Mouse (Mus musculus) gastrocnemius, postnatal 4 days (tissue): ENCODE results near the gene Fuca1. TPM values are rescaled to one million over a fixed set of nuclear protein-coding genes. Genes with fewer than 3 reads are reported as not detected.
"Not testable (repeated sequence)": the region's sequence is repeated elsewhere in the genome, so short reads cannot be mapped to it uniquely, and the experiment has no call there.

Source experiments
- DNase-seq, 2 experiments: peaks; one replicate each; pipeline ENCODE4 v3.0.0; 2021 to 2022; ENCODE audit warnings: low spot score in 2 of 2, mixed read lengths in 2 of 2
- total RNA-seq, 2 experiments: library from RNA; stranded (reverse); gene quantifications; 2 replicates each; pipeline ENCODE4 v1.2.3; 2021

The Fuca1 gene
- total RNA-seq, 2 experiments from 2014 or later = 46.6 to 46.7 TPM

DNA sequence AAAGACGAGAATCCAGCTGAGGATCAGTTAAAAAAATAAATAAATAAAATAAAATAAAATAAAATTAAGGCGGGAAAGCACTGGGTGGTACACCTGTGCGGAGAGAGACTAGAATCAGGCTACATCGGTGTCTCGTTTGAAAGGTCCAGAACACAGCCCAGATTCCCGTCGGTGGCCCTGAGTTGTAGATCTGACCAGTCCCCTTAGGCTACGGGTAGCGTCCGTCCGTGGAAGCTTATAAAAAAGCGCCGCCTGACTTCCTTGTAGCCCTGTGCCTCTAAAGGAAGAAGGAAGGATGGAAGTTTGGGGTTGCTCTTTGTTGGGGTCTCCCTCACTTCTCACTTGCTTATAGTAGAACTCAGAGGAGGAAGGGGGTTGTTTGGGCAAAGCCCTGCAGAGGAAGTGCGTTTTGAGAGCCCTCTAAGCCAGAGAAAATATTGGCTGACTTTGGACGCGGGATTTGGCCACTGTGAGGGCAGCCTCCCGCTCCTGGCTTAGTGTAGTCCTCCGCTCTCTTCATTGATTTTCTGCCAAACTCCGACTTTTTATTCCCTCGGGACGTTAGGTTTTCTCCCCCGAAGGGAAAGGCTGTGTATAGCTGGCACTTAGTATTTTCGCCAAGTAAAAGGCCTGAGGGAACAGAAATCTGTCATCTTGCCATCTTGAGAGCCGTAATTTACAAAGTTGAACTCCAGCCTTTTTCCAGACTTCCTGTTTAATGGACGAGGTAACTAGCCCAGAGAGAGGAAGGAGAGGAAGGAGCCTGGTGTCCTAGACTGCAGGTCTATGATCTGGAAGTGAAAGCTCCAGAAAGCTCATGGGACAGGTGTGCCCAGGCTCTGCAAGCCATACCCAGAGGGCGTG is 954 bp downstream of the Fuca1 start:
- DNase-seq = no peak

DNA sequence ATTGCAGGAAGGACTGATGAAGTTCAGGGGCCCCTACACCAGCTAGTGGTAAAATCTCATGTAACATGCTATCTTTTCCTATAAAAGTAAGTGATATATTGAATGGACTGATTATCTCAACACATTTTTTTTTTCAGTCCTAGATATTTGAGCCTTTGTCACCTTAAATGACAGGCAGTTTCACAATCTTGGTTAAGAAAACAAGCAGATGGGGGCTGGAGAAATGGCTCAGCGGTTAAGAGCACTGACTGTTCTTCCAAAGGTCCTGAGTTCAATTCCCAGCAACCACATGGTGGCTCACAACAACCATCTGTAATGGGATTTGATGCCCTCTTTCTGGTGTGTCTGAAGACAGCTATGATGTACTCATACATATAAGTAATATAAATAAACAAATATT is 1.7 kb downstream of the Fuca1 start:
- no peak for DNase-seq

- DNase-seq = no peak
Observed at GRCm38 (mm10) chr4:135924418-135924817, 3.9 kb downstream of the Fuca1 start.

GRCm38 (mm10) chr4:135925341-135925740 is 4.8 kb downstream of the Fuca1 start:
- DNase-seq = no peak

DNA sequence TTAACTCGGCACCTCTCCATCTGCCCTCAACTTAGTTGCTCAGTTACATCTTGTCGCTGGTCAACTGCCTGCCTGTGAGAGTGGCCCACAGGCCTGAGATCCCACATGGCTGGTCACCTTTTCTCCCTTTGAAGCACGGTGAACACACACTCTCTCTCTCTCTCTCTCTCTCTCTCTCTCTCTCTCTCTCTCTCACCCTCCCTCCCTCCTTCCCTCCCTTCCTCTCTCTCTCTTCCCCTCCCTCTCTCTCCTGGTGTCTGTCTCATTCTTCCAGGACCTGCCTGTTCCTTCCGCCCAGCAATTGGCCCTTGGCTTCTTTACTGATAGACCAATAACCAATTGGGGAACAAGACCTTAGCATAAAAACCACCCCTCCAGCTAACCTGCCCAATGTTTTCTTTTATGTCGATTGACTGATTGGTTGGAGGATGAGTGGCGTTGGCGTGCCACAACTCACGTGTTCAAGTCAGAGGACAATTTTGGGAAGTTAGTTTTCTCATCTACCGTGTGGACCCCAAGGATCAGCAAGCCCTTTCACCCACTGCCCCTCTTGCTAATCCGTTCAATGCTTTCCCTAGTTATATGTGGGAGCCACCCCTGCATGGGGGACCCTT is 5.8 kb downstream of the Fuca1 start:
- DNase-seq = no peak

DNA sequence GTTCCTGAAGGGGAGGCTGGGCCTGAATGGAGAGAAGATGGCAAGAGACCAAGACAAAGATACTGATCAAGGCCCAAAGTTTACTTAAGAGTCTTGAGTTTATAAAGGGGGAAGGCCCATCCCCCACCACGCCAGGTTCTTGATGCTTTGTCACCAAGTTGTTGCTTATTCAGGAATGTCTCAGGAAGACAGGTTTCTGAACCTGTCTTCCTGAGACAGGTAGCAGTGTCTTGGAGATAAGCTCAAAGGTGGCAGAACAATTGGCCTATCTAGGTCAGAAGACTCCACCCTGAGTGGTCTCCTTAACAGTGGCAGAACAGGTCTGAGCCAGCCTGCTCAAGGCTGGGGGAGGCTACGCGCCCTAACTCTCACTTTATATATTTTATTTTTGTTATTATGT is 6.3 kb downstream of the Fuca1 start:
- DNase-seq = no peak

DNA sequence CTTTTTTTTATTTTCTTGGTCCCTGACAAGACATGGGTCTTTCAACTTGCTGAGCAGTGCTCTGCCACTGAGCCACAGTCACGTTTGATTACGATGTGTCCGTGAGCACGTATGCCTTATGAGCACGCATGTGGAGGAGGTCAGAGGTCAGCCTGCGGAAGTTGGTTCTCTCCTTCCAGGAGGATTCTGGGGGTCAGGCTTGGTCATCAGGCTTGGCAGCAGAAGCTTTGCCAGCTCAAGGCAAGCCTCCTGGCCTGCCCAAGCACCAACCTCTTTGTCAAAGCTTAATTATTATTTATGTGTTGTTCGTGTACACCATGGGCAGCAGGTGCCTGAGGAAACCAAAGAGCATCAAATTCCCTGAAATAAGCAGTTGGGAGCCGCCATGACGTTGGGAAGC is 7.8 kb downstream of the Fuca1 start:
- DNase-seq = no peak

GRCm38 (mm10) chr4:135929405-135929804 is 8.9 kb downstream of the Fuca1 start:
- no peak for DNase-seq

DNA sequence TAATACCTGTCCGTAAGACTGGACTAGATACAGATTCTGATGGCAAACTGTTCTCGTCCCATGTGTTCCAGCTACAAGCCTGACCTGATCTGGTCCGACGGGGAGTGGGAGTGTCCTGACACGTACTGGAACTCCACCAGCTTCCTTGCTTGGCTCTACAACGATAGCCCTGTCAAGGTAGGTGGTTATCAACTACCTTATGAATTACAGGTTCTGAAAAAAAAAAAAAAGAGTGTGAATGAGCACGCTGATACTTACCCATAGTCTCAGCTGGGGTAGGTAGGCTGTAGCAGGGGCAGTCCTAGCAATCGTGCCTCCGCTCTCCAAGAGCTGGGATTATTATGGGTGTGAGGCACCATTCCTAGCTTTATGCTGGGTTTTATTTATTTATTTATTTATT is 9.3 kb downstream of the Fuca1 start:
- no peak for DNase-seq

DNA sequence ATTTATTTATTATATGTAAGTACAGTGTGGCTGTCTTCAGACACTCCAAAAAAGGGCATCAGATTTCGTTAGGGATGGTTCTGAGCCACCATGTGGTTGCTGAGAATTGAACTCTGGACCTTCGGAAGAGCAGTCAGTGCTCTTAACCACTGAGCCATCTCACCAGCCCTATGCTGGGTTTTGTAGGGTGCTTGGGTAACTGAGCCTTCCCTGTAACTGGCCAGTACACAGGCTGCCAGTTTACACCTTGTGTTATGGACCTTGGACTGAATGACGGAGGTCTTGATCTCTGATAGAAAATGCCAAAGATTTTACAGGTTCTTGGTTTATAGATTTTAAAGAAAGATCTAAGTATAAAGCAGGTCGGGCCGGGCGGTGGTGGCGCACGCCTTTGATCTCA is 9.7 kb downstream of the Fuca1 start:
- DNase-seq = peak in 1 of 2 experiments; percentile 10

DNA sequence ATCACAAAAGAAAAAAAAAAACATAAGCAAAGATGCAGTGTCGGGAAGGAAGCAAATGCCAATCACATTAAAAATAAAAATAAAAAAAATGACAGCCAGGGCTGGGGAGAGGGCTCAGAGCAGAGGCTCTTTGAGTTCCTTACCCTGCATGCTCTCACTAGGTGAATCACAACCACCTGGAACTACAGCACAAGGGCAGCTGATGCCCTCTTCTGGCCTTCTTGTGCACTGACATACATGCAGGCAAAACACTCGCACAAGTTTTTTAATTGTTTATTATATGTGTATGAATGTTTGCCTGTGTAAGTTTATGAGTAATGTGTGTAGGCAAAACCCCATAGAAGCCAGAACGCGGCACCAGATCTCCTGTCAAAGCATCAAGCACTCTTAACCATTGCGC is 11.3 kb downstream of the Fuca1 start:
- DNase-seq = no peak

DNA sequence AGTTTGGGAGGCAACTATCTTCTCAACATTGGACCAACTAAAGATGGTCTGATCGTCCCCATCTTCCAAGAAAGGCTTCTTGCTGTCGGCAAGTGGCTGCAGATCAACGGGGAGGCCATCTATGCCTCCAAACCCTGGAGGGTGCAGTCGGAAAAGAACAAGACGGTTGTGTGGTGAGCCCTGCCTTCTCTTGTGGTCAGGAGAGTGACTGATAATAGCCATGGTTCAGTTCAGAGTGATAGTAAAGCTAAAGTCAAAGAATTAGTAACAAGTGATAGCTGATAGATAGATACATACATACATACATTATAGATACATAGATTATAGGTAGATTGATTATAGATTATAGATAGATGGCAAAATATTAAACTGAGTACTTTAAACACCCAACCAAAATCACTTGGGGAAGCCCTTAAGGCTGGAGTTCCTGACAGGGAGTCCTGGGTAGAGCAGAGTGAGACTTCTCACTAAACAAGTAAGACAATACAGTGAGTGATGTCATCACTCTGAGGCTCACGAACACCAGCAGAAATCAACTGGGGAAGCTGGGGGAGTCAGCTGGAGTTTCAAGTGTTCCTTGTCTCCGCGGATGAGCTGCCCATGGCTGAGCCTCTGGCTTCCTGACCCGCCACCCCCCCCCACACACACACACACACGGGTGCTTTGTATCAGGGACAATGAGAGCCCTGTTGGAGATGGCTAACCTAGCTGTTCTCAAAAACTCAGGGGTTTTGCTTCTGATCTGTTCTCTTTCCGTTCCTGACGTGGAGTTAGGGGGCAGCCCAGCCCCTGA is 14.4 kb downstream of the Fuca1 start:
- DNase-seq = no peak

GRCm38 (mm10) chr4:135935502-135935901 is 15.0 kb downstream of the Fuca1 start:
- peak in 1 of 2 experiments; percentile 37 for DNase-seq

- no peak for DNase-seq
Observed at GRCm38 (mm10) chr4:135938858-135939257, 18.3 kb downstream of the Fuca1 start.

- DNase-seq = not testable (repeated sequence)
Observed at GRCm38 (mm10) chr4:135941026-135941425, 20.5 kb downstream of the Fuca1 start.

GRCm38 (mm10) chr4:135942193-135942592 is 21.7 kb downstream of the Fuca1 start:
- DNase-seq = no peak

- no peak for DNase-seq
Observed at GRCm38 (mm10) chr4:135943389-135943788, 22.9 kb downstream of the Fuca1 start.

DNA sequence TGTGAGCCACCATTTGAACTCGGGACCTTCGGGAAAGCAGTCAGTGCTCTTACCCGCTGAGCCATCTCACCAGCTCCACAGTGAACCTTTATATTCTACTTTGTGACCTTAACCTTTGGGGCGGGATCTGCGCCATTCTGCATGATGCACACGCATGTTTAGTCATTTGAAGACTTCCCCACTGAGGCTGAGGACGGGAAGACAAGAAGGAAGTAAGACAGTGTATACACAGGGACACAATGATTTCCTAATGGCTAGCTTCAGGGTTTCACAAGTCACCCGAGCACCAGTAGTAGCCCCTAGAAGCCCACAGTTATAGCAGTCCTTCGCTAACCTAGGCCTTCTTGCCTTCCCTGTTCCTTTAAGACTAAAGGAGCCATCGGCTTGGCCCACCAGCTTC is 25.2 kb downstream of the Fuca1 start:
- no peak for DNase-seq

DNA sequence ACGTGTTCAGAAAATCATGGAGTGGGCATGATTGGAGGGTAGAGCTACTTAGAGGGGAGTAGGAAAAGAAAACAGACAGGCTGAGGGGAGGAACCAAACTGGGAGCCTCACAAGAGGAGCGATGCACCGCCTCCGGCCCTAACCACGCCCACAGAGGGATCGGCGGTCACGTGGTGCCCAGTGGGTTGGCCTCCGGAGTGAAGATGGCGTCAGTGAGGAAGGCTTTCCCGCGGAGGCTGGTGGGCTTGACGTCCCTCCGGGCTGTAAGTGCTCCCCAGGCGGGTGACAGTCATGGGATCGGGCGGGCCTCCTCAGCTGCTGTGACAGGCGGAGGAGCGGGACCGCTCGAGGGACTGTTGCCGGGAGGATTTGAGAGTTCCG is 25.7 kb downstream of the Fuca1 start, which contains the start of gene Hmgcl:
TSS of gene Hmgcl (plus strand) at position 171 of the 381 bp plus-strand sequence.
- peak; percentile 88 to 96 for DNase-seq

DNA sequence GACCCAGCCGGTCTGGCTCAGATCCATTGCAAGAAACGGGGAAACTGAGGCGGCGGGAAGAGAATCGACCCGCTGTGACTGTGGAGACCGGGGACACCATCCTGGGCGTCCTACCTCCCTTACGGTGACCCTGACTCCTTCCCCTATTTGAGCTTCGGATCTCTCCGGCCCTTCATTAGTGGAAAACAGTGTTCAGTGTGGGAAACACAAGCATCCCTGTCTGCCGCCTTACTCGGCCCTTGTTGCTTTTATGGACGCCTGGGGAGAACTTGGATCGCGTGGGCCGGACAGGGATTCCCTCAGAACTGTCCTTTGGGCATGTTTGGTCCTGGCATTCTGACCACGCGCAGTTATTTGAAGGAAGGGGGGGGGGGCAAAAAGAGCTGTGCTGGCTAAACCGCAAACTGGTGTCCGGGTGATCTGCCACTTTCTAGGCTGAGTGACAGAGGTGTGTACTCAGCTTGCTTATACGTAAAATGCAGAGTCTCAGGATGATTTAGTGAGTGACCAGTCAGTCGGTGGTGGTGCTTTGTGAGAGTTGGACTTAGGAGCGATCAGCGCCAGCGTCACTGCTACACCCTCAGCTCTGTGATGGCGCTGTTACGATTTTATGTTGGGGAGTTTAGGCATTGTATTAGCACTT is 26.2 kb downstream of the Fuca1 start:
- DNase-seq = no peak

DNA sequence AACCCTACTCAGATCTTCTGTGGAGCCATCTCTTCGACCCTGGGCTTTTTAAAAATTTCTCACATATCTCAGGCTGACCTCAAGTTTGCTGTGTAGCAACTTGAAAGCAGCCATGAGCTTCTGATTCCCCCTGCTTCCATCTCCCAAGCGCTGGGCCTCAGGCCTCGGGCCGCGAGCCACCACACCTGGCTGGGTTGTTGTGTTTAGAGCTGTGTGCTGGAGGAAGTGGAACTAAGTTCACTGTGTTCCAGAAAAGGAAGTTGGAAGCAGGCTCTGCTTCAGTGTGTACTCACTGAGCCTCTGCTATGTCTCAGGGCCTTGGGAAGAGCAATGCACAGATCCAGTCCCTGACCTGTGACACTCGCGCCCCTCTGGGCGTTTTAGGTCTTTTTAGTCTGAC is 27.6 kb downstream of the Fuca1 start:
- no peak for DNase-seq
